Mouse (Mus musculus) olfactory bulb, adult 2 months (tissue): ENCODE measurements around the gene Dync1li2.

ENCODE experiments used
- CTCF ChIP-seq: fragments of 200-500 bp; IDR thresholded peaks from 2 replicates; pipeline ENCODE4 v1.5.1; 2012; ENCODE audit warnings: low read depth, mild to moderate bottlenecking, low read length, moderate library complexity; ENCODE audit not compliant: insufficient read depth
- POLR2A ChIP-seq: fragments of 200-500 bp; IDR thresholded peaks from 2 replicates; pipeline ENCODE4 v1.6.1; 2012; ENCODE audit warnings: mild to moderate bottlenecking, low read depth, low read length, moderate library complexity; ENCODE audit not compliant: insufficient read depth

GRCm38 (mm10) chr8:104412805-104413532, 29.9 kb downstream of the Dync1li2 start:
- no peak for TF ChIP-seq CTCF
- TF ChIP-seq POLR2A: no peak
